In genomic region chr8:120539381-120539774, GRCm38 (mm10) we compare ENCODE assay signal across 8 mouse cellular contexts. TPM values are rescaled to one million over a fixed set of nuclear protein-coding genes. Genes with fewer than 3 reads are reported as not detected.
DNase-seq lines count a peak whose midpoint lies in the region; ATAC-seq and TF ChIP-seq lines count a peak whose summit lies in the region.

No protein-coding gene starts in this region.

- H3K9me3 ChIP-seq in CH12.LX (replicated peaks; ENCODE audit: low read length) = no peaks in the 10 kb centered on the region
- no peaks in the 10 kb centered on the region for H3K9me3 ChIP-seq in forebrain, embryonic 13.5 days (replicated peaks)
- no peaks in the 10 kb centered on the region for H3K9me3 ChIP-seq in kidney, embryonic 15.5 days (replicated peaks)
- H3K9me3 ChIP-seq in midbrain, embryonic 11.5 days (ENCODE audit: control insufficient read depth, low read length) = no peaks in the 10 kb centered on the region

- peak overlapping the region; percentile 83 for H3K4me2 ChIP-seq in CH12.LX (ENCODE audit: insufficient read depth, low read depth, poor library complexity, severe bottlenecking)
- H3K4me2 ChIP-seq in forebrain, embryonic 13.5 days = peak overlapping the region; percentile 91
- H3K4me2 ChIP-seq in kidney, embryonic 15.5 days = peak overlapping the region; percentile 99
- peak overlapping the region; percentile 92 for H3K4me2 ChIP-seq in midbrain, embryonic 11.5 days

- H3K36me3 ChIP-seq in CH12.LX (replicated peaks in 1 of 2; ENCODE audit: control insufficient read depth in 1 of 2, insufficient read depth in 1 of 2, low read length in 1 of 2) = peaks cover 0 to 7% of the 10 kb centered on the region in 2 experiments
- no peaks in the 10 kb centered on the region for H3K36me3 ChIP-seq in forebrain, embryonic 13.5 days (ENCODE audit: poor library complexity, severe bottlenecking)
- no peaks in the 10 kb centered on the region for H3K36me3 ChIP-seq in kidney, embryonic 15.5 days
- H3K36me3 ChIP-seq in midbrain, embryonic 11.5 days (ENCODE audit: control insufficient read depth, insufficient read depth, low read length) = no peaks in the 10 kb centered on the region

- peaks cover 77% of the 10 kb centered on the region for H3K79me2 ChIP-seq in CH12.LX (replicated peaks; ENCODE audit: control insufficient read depth, extremely low read depth, insufficient read depth, poor library complexity, severe bottlenecking)

- H3K4me1 ChIP-seq in CH12.LX (ENCODE audit: control insufficient read depth in 1 of 2, insufficient read depth in 2 of 2) = peaks cover 37 to 80% of the 10 kb centered on the region in 2 experiments
- peaks cover 91% of the 10 kb centered on the region for H3K4me1 ChIP-seq in forebrain, embryonic 13.5 days
- peaks cover 97% of the 10 kb centered on the region for H3K4me1 ChIP-seq in kidney, embryonic 15.5 days
- H3K4me1 ChIP-seq in midbrain, embryonic 11.5 days (ENCODE audit: control insufficient read depth, insufficient read depth, low read length) = peaks cover 79% of the 10 kb centered on the region

- no peak for TF ChIP-seq POLR2A in CH12.LX (IDR thresholded peaks at IDR 0.05; ENCODE audit: low read depth, low read length)

- WGBS in forebrain, embryonic 13.5 days = 47% methylated on average over 6 of the region's 6 CpGs
- 34% methylated on average over 6 of the region's 6 CpGs for WGBS in kidney, embryonic 15.5 days
- 35% methylated on average over 6 of the region's 6 CpGs for WGBS in midbrain, embryonic 11.5 days

- H3K27me3 ChIP-seq in CH12.LX (replicated peaks) = peaks cover 14% of the 10 kb centered on the region
- no peaks in the 10 kb centered on the region for H3K27me3 ChIP-seq in forebrain, embryonic 13.5 days
- H3K27me3 ChIP-seq in kidney, embryonic 15.5 days = peaks cover under 1% of the 10 kb centered on the region; the same call in 1 of the 2 replicates
- H3K27me3 ChIP-seq in midbrain, embryonic 11.5 days (ENCODE audit: control insufficient read depth, insufficient read depth, low read length) = 0 out of 2 replicates have a peak, but pooled peaks cover 7% of the 10 kb centered on the region

- H3K27ac ChIP-seq in CH12.LX (ENCODE audit: insufficient read depth, low read depth) = peak overlapping the region; percentile 65; the same call in 1 of the 2 replicates
- H3K27ac ChIP-seq in forebrain, embryonic 13.5 days = peak overlapping the region; percentile 100
- H3K27ac ChIP-seq in kidney, embryonic 15.5 days = peak overlapping the region; percentile 95
- H3K27ac ChIP-seq in midbrain, embryonic 11.5 days (ENCODE audit: low read depth, low read length) = peak overlapping the region; percentile 95

- dilution Hi-C loops in CH12.LX (cut with MboI; ENCODE audit: extremely low pct_ligation_motif_present, extremely low pct_unique_long_range_greater_than_20kb, low sequenced_read_pairs) = no loop called here

- H3K4me3 ChIP-seq in CH12.LX (replicated peaks in 1 of 3; ENCODE audit: low read depth in 2 of 3, low read length in 2 of 3, poor library complexity in 1 of 3) = peak overlapping the region in 2 of 3 experiments; percentile 33 to 64
- H3K4me3 ChIP-seq in forebrain, embryonic 13.5 days = peak overlapping the region; percentile 65
- H3K4me3 ChIP-seq in kidney, embryonic 15.5 days (replicated peaks) = peak overlapping the region; percentile 66
- peak overlapping the region; percentile 67 for H3K4me3 ChIP-seq in midbrain, embryonic 11.5 days (ENCODE audit: low read depth, low read length)

- no peak for TF ChIP-seq RAD21 in CH12.LX (IDR thresholded peaks at IDR 0.05; ENCODE audit: low read depth, low read length)

- in situ Hi-C loops in CH12.LX (cut with MboI; ENCODE audit: low pct_ligation_motif_present, low pct_unique_long_range_greater_than_20kb, low sequenced_read_pairs) = loop anchor here (5.0 to 10.0 kb wide), 2 partner anchors 132 to 215 kb away; no protein-coding TSS in a partner anchor

- no peak for TF ChIP-seq CTCF in CH12.LX (conservative IDR thresholded peaks at IDR 0.05 in 1 of 2, IDR thresholded peaks at IDR 0.05 in 1 of 2; ENCODE audit: low read depth in 2 of 2, low read length in 2 of 2)

- H3K9ac ChIP-seq in CH12.LX (ENCODE audit: insufficient read depth, low read depth) = no peak overlapping the region
- peak overlapping the region; percentile 95 for H3K9ac ChIP-seq in forebrain, embryonic 13.5 days
- H3K9ac ChIP-seq in kidney, embryonic 15.5 days = peak overlapping the region; percentile 23; the same call in 1 of the 2 replicates
- peak overlapping the region; percentile 78 for H3K9ac ChIP-seq in midbrain, embryonic 11.5 days (ENCODE audit: low read length)

- TF ChIP-seq EP300 in CH12.LX (IDR thresholded peaks at IDR 0.05; ENCODE audit: low read length) = no peak

- ATAC-seq in forebrain, embryonic 13.5 days = no peak
- no peak for ATAC-seq in kidney, embryonic 15.5 days (replicated peaks; ENCODE audit: low FRiP score)
- ATAC-seq in midbrain, embryonic 11.5 days (ENCODE audit: low FRiP score) = no peak

- DNase-seq in 3134 (ENCODE audit: extremely low read depth, insufficient read length, low spot score) (peak; percentile 84), CH12.LX (ENCODE audit: extremely low read depth) (no peak)
- no peak for DNase-seq in midbrain, embryonic 11.5 days (ENCODE audit: low spot score, missing footprints)
- peak; percentile 64 for DNase-seq in thymus, postnatal 0 days (ENCODE audit: low spot score)
- no peak for DNase-seq in cerebellum, postnatal 4 days (ENCODE audit: low spot score in 2 of 2)
- no peak for DNase-seq in ovary, postnatal 14 days (ENCODE audit: low spot score)

TF ChIP-seq in CH12.LX, 34 proteins besides CTCF, POLR2A, EP300 and RAD21:
- TF ChIP-seq GABPA (IDR thresholded peaks at IDR 0.05; ENCODE audit: insufficient replicate concordance, low read depth, low read length) (no peak), MAFK (IDR thresholded peaks at IDR 0.05; ENCODE audit: insufficient replicate concordance, low read length) (no peak), USF1 (IDR thresholded peaks at IDR 0.05; ENCODE audit: low read depth, low read length) (no peak), MXI1 (IDR thresholded peaks at IDR 0.05; ENCODE audit: low read depth, low read length) (no peak), MYC (IDR thresholded peaks at IDR 0.05; ENCODE audit: low read depth, low read length) (no peak), UBTF (IDR thresholded peaks at IDR 0.05; ENCODE audit: low read depth, low read length) (peak; percentile 66; the same call in 1 of the 2 replicates), IRF4 (IDR thresholded peaks at IDR 0.05; ENCODE audit: low read depth, low read length) (0 out of 2 replicates have a peak, but pooled peaks have one; percentile 4), CHD1 (IDR thresholded peaks at IDR 0.05; ENCODE audit: low read depth, low read length) (no peak), MAZ (IDR thresholded peaks at IDR 0.05; ENCODE audit: low read depth, low read length) (no peak), POLR2AphosphoS2 (IDR thresholded peaks at IDR 0.05; ENCODE audit: low read depth, low read length) (no peak)
TF ChIP-seq in CH12.LX: peak in this region for 2.

RNA-seq across cellular contexts. Expression of gene Gins2, which starts 49.7 kb away (rescaled TPM):
- total RNA-seq in CH12.LX (2012; rRNA removed) = 61.2 and 68.4 TPM in 2 replicates
- 50.0 TPM in 2 replicates for total RNA-seq in CH12.LX (2014; rRNA removed)
- polyA plus RNA-seq in CH12.LX (2012; ENCODE audit: insufficient read length, low read depth) = 127 and 129 TPM in 2 replicates
- 66.9 and 79.8 TPM in 2 replicates for polyA plus RNA-seq in forebrain, embryonic 13.5 days (2015; fragmentation: Nextera tagmentation; extraction: Ambion mirVana)
- polyA plus RNA-seq in kidney, embryonic 15.5 days (2015; fragmentation: Nextera tagmentation; extraction: Ambion mirVana) = 107 and 110 TPM in 2 replicates
- 113 and 120 TPM in 2 replicates for polyA plus RNA-seq in midbrain, embryonic 11.5 days (2014; fragmentation: Nextera tagmentation; extraction: Ambion mirVana)
- polyA plus RNA-seq in thymus, postnatal 0 days (2015; fragmentation: Nextera tagmentation; extraction: Ambion mirVana) = 60.0 and 77.9 TPM in 2 replicates

Comparison
In these comparisons a context has a peak if more than half of its experiments do, and no peak if none do; other contexts are left out.
1. DNase-seq: peak in 3134 (single experiment) and thymus, postnatal 0 days (single experiment); none in CH12.LX (single experiment), midbrain, embryonic 11.5 days (single experiment), cerebellum, postnatal 4 days (0 of 2) and ovary, postnatal 14 days (single experiment).
2. Peak in every context shown above with its lines, with median percentiles within 50 percentile points of each other: H3K27ac ChIP-seq, H3K4me2 ChIP-seq and H3K4me3 ChIP-seq.